Mouse (Mus musculus): Measurements from ENCODE around the gene Xpnpep1.

DNA sequence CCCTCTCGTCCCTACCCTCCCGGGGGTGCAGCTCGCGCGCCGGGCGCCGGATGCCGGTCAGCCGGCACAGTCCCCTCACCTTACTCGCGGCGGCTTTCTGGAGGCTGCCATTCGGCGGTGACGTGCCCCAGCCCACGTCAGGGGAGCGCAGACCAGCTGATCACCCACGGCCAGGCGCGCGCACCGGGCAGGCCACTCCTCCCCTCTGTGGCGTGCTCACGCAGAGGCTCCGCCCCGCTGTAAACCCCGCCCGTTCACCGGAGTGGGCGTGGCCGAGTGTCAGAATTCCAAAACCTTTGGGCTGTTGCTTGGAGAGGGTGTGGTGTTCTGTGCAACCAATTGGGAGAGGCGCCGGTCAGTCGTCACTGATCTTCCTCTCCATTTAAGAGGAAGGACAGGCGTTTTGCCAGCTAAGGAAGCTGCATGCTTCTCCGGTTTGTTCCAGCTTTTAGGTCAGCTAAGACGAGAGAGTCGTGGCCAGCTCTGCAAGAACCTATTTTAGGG lies 1.5 kb downstream of the Xpnpep1 start:
- TF ChIP-seq CTCF (IDR thresholded peaks at IDR 0.05; ENCODE audit: low read depth) (no peak), EP300 (optimal IDR thresholded peaks at IDR 0.05) (no peak)

Data from stomach, postnatal 0 days (tissue).